Mouse (Mus musculus): ENCODE data around the gene Coq5. TPM values are rescaled to one million over a fixed set of nuclear protein-coding genes. Genes with fewer than 3 reads are reported as not detected.

The Coq5 gene
- total and polyA plus RNA-seq, 3 experiments = 40.5 to 43.3 TPM; not detected in 1

DNA sequence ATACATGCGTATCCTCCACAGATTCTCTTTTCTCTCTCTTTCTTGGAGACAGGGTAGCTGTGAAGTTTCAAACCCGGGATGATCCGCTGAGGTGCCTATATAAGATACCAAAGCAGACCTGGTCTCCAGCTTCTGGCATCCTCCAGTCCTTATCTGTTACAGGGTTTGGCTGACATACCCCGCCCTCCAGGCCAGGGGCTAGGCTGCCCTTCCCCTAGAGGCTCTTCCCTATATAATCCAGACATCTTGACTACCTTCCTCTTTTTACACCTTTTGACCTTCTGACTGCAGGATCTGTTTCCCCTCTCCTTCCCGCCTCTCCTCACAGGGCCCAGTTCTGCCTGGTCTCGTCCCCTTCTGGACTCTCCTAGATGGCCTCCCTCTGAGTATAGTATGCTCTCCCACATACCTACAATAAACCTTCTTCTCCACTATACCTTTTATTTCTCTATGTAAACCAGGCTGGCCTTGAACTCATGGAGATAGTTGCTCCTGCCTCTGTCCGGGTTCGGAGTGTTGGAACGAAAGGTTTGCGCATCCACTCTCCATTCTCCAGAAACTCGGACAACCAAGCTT lies 46.9 kb downstream of the Coq5 start (continued):
- no peak for TF ChIP-seq USF1 (IDR thresholded peaks at IDR 0.05; ENCODE audit: low read depth, low read length)
- 0 out of 2 replicates have a peak, but pooled peaks have one; percentile 11 for TF ChIP-seq RCOR1 (IDR thresholded peaks at IDR 0.05; ENCODE audit: low read depth, low read length)
- TF ChIP-seq POLR2AphosphoS2 (IDR thresholded peaks at IDR 0.05; ENCODE audit: low read length) = no peak
- TF ChIP-seq TCF12 (IDR thresholded peaks at IDR 0.05; ENCODE audit: low read depth, low read length) = no peak
- TF ChIP-seq POLR2A (IDR thresholded peaks at IDR 0.05; ENCODE audit: control insufficient read depth in 1 of 2, insufficient read depth in 1 of 2, low read depth in 1 of 2, low read length in 2 of 2, poor library complexity in 1 of 2) = no peak
- TF ChIP-seq ETS1 (IDR thresholded peaks at IDR 0.05; ENCODE audit: low read depth, low read length) = peak; percentile 29; the same call in 1 of the 2 replicates
- no peak for TF ChIP-seq SIN3A (IDR thresholded peaks at IDR 0.05; ENCODE audit: low read length)
- no peak for TF ChIP-seq ZMIZ1 (IDR thresholded peaks at IDR 0.05; ENCODE audit: low read depth, low read length)
- TF ChIP-seq CTCF (IDR thresholded peaks at IDR 0.05 in 2 of 3, conservative IDR thresholded peaks at IDR 0.05 in 1 of 3; ENCODE audit: control insufficient read depth in 1 of 3, insufficient read depth in 1 of 3, low read depth in 2 of 3, low read length in 3 of 3, poor library complexity in 1 of 3, severe bottlenecking in 1 of 3) = no peak

DNA sequence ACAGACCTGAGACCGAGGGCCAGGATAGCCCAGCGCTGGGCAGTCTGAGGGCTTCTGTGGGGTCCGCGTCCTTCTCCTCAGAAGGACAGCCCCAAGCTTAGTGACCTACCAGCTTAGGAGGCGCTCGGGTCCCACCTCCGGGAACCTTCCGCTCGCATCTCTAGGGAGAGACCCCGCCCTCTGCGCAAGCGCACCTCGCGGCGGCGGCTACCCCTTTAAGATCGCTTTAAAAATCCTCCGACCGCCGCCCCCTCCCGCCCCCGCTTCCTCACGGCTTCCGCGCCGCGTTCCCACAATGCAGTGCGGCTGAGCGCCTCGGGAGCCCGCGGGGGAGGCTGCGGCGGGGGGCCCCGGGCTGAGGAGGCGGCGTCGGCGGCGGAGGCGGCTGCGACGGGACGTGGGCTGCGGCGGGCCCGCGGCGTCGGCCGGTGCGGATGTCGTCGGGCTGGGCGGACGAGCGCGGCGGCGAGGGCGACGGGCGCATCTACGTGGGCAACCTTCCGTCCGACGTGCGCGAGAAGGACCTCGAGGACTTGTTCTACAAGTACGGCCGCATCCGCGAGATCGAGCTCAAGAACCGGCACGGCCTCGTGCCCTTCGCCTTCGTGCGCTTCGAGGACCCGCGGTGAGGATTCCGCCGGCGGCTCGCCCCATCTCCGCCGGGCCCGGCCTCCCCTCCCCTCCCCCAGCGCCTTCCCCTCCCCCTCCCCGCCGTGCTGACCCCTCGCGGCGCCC lies 47.6 kb downstream of the Coq5 start, which contains the start of gene Srsf9:
Gene Srsf9, plus strand, starts transcription at position 303 of the 735 bp plus-strand sequence.
- H3K27ac ChIP-seq (ENCODE audit: control insufficient read depth, low read depth, low read length) = peak within 1 kb of the TSS; percentile 80
- H3K36me3 ChIP-seq (ENCODE audit: control insufficient read depth in 1 of 2, insufficient read depth in 2 of 2, low read length in 2 of 2) = peaks cover 2 to 28% of the 10 kb centered on the region in 2 experiments; a peak in 3 of 4 replicates
- TF ChIP-seq NRF1 (IDR thresholded peaks at IDR 0.05; ENCODE audit: insufficient read depth, low read depth, low read length, poor library complexity, severe bottlenecking) (peak; percentile 94), HCFC1 (IDR thresholded peaks at IDR 0.05; ENCODE audit: low read depth, low read length) (peak; percentile 84), ETS1 (IDR thresholded peaks at IDR 0.05; ENCODE audit: low read depth, low read length) (peak; percentile 41; the same call in 1 of the 2 replicates), USF1 (IDR thresholded peaks at IDR 0.05; ENCODE audit: low read depth, low read length) (peak; percentile 13; the same call in 1 of the 2 replicates), MAX (IDR thresholded peaks at IDR 0.05; ENCODE audit: low read length) (0 out of 2 replicates have a peak, but pooled peaks have one; percentile 21), ELF1 (IDR thresholded peaks at IDR 0.05; ENCODE audit: low read depth, low read length) (peak; percentile 81), ZMIZ1 (IDR thresholded peaks at IDR 0.05; ENCODE audit: low read depth, low read length) (peak; percentile 62), SMC3 (IDR thresholded peaks at IDR 0.05; ENCODE audit: low read depth, low read length) (no peak), JUND (IDR thresholded peaks at IDR 0.05; ENCODE audit: low read depth, low read length) (no peak), POLR2A (IDR thresholded peaks at IDR 0.05; ENCODE audit: control insufficient read depth in 1 of 2, insufficient read depth in 1 of 2, low read depth in 1 of 2, low read length in 2 of 2, poor library complexity in 1 of 2) (peak; percentile 83 to 85), SIN3A (IDR thresholded peaks at IDR 0.05; ENCODE audit: low read length) (peak; percentile 62), E2F4 (IDR thresholded peaks at IDR 0.05; ENCODE audit: borderline replicate concordance, low read depth, low read length) (no peak), NELFE (IDR thresholded peaks at IDR 0.05; ENCODE audit: low read depth, low read length) (peak; percentile 57; the same call in 1 of the 2 replicates), ZC3H11A (IDR thresholded peaks at IDR 0.05; ENCODE audit: low read depth, low read length) (no peak), TCF12 (IDR thresholded peaks at IDR 0.05; ENCODE audit: low read depth, low read length) (peak; percentile 22; the same call in 1 of the 2 replicates), MAZ (IDR thresholded peaks at IDR 0.05; ENCODE audit: low read depth, low read length) (peak; percentile 95)
- DNase-seq (ENCODE audit: low read depth, low spot score) = peak; percentile 96
- H3K4me3 ChIP-seq (ENCODE audit: control insufficient read depth in 1 of 2, insufficient read depth in 1 of 2, low read depth in 2 of 2, low read length in 2 of 2) = peak within 1 kb of the TSS; percentile 94 to 95
- H3K4me1 ChIP-seq (ENCODE audit: control insufficient read depth in 1 of 2, insufficient read depth in 2 of 2, low read length in 2 of 2) = peaks cover 2 to 12% of the 10 kb centered on the region in 2 experiments; a peak in 1 of 4 replicates
- H3K9ac ChIP-seq (ENCODE audit: control insufficient read depth, low read depth, low read length, poor library complexity, severe bottlenecking) = peak within 1 kb of the TSS; percentile 92
- H3K9me3 ChIP-seq (replicated peaks; ENCODE audit: insufficient read depth, low read length) = no peaks in the 10 kb centered on the region
- H3K79me2 ChIP-seq (ENCODE audit: control insufficient read depth, insufficient read depth, low read length, poor library complexity) = peaks cover 49% of the 10 kb centered on the region
- H3K27me3 ChIP-seq (ENCODE audit: control insufficient read depth in 1 of 2, insufficient read depth in 2 of 2, low read length in 2 of 2) = no peaks in the 10 kb centered on the region

Data from MEL (cell line).